Mouse (Mus musculus) erythroid progenitor cell, adult 5-6 weeks (primary cell): ENCODE measurements around the gene Zfp423. TPM values are rescaled to one million over a fixed set of nuclear protein-coding genes. Genes with fewer than 3 reads are reported as not detected.

Experiments used
- ATAC-seq: replicated peaks from 2 replicates; pipeline ENCODE4 v1.8.0; 2016; ENCODE audit warnings: moderate number of reproducible peaks, mild to moderate bottlenecking, moderate TSS enrichment, inconsistent platforms; ENCODE audit not compliant: poor library complexity, low FRiP score, severe bottlenecking
- total RNA-seq, 2 experiments: library from RNA; stranded (forward) in 1 of 2; stranded (reverse) in 1 of 2; fragments of 150-400 nt in 1 of 2; fragments of 186-747, 209-891 nt in 1 of 2; gene quantifications; 2 replicates each; pipeline versions ENCODE4 v1.2.3 to v1.2.4; 2015 to 2017; ENCODE audit warnings: low replicate concordance in 2 of 2

The Zfp423 gene
- total RNA-seq, 2 experiments from 2014 or later: 0.42 TPM; not detected in 1

DNA sequence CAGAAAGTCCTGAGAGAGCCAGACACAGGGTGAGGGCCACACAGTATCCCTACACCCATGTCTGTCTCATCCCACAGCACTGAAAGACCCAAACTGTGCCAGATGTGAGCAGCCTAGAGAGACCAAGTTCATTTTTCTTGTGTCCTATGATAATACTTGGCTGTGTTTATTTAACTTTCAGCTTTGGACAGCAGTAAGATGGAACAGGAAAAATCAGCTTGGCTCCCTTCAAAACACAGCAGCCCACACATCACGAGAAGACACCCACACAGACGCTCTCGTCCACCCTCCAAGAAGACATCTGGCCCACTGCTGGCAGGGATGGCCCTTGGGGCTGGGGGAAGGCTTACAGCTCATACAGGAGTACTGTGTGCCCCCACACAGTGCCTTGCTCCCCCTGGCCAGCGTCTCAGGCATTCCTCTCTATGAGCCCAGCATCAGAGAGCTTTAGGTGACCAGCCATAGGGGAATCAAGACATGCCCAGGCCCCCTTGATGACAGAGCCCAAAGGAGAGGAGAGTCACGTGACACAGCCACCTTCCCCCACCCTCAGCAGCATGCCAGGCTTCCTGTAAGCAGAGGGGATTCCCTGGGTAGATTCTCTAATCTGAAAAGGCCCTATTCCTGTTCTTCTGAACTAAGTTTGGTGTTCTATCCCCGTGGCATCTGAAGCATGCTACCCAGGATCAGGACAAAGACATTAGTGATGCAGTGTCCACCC is 45.0 kb downstream of the Zfp423 start:
- no peak for ATAC-seq

- no peak for ATAC-seq
Observed at GRCm38 (mm10) chr8:87908940-87909339, 50.5 kb downstream of the Zfp423 start.

GRCm38 (mm10) chr8:87905404-87905803 is 54.0 kb downstream of the Zfp423 start:
- ATAC-seq: no peak

DNA sequence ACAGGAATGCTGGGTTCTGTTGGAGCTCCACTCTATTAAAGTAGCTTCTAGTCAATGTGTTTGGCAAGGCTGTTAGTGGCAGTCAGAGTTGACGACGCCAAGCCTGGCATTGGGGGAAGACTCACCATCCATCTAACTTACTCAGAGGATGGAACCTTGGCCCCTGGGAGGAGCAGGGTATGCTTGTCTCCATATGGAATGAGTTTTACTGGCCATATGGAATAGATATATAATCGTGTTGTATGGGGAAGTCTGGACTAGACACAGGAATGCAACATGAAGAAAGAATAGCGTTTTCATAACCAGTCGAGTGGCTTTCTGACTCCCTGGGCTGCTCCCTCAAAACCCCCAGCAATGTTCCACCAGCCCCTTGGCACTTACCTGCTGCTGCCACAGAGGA is 55.3 kb downstream of the Zfp423 start:
- ATAC-seq: no peak

DNA sequence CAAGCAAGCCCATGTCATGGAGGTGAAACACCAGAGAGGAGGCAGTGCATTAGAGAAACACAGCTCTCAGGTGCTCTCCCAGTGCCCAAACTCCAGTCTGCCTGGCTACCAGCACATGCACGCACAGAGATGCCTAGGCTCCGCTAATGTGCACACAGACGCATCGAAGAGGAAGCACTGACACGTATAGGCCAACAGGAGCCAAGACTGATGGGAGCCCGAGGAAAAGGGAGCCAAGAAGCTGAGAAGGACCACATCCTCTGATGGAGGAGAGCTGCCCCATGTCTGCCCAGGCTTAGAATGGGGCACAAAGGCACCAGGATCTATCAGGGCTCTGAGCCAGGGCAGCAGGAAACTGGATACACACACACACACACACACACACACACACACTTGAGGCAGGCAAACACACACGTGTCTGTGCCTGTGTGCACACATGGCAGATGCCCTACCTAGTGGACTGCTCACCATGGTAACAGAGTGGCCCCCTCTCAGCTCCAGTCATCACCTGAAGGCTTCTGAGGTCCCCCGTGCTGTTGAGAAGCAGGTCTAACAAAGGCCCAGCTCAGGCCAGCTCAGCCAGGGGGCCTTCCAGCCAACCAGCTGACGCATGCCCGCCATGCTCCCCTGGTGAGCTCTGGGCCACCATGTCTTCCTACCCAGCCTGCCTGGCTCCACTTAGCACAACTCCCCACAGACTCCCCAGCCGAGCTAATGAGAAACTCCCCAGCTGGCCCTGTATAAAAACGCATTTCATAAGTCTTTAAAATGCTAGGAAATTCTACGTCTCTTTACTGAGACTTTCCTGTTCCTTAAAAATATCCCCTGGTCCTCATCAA is 64.0 kb downstream of the Zfp423 start:
- no peak for ATAC-seq

- no peak for ATAC-seq
Observed at GRCm38 (mm10) chr8:87894287-87894686, 65.1 kb downstream of the Zfp423 start.

DNA sequence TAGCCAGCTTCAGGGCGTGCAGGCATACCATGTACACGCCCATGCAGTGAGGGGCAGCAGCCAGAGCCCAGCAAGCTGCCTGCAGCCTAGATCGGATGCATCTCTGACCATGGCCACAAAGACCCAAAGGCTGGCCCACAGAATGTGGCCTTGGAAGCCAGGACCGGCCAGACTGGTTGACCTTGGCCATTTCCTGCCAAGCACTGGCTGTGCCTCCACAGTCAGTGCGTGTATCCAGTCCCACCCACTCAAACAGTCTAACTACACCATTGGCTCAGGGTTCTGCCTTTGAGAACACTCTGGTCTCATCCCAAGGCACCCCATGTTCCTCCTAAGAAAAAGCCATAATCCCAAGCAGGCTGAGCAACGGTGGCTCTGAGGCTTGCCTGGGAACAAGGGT is 65.8 kb downstream of the Zfp423 start:
- no peak for ATAC-seq

DNA sequence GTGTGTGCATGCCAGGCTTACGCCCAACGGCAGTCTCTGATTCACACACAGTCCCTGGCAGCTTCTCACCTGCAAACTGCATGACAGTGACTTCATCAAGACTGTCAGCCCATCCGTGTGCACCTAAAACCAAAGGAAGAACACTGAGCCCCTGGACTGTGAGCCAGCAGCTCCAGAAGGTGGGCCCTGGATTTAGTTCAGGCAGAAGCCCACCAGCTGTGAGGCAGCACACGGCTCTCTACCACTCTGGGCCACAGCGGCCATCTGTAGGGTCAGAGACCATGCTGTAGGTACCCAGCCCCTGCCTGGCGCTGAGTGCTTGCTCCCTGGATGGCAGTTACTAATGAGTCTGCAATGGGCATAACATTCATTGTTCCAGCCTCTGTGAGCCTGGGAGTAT is 66.5 kb downstream of the Zfp423 start:
- no peak for ATAC-seq

- no peak for ATAC-seq
Observed at GRCm38 (mm10) chr8:87891884-87892283, 67.5 kb downstream of the Zfp423 start.

DNA sequence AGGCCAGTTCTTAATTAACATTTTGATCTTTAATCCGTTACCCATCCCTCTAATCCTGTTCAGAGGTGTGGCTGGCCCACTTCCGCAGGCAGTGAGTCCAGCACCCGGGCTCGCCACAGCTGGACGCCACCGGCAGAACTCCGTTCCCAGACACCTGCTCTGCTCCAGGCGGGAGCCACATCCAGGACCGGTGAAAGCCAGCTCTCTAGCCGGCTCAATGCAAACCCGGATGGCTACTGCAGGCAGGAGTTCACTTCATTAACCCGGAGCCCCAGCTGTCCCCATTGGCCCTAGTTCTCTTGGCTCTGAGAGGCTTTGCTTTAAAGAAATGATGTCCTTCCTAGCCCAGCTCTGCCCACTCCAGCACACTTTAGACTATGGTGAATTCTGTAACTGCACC is 71.4 kb downstream of the Zfp423 start:
- no peak for ATAC-seq

DNA sequence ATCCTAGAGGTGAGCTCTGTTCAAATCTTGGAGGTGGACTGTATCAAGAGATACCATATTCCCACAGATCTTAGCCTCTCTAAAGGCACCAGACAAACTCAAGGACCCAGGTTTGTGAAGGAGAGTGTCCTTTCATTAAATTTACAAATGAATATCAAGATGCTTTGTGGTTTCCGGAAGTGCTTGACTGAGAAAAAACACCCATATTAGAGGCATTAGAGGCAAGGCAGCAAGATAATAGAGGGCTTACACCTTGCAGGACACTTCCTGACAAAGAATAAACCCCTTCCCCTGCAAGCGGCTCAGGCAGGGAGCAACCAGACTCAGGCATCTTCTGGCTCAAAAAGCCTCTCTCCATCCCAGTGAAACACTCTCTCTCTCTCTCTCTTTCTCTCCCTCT is 78.3 kb downstream of the Zfp423 start:
- ATAC-seq: no peak

GRCm38 (mm10) chr8:87875852-87876251 is 83.5 kb downstream of the Zfp423 start:
- ATAC-seq: no peak

GRCm38 (mm10) chr8:87875452-87875851 is 83.9 kb downstream of the Zfp423 start:
- ATAC-seq: no peak

- ATAC-seq: no peak
Observed at GRCm38 (mm10) chr8:87872987-87873550, 86.3 kb downstream of the Zfp423 start.

DNA sequence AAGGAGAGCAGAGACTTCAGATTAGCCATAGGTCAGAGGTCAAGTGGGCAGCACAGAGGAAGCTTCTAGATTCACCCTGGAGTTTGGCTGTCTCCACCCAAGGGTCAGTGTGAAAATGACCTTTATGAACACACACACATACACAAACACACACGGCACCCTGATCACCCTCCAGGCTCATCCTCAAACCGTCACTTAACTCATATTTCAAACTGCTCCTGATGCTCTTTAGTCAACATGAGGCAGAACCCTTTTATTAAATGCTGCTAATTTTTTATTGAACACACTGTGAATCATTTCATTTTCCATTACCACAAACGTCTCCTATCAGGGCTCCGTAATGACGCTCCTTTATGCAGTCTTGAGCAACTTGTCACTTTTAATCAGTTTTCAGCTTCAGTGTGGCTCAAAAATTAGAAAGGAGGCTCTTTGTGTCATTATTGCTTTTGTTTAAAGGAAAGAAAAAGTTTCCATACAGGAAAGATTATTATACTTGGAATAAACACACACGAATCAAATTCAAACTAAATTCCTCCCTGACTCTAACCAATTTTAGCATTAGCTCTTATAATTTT is 87.0 kb downstream of the Zfp423 start:
- no peak for ATAC-seq

- no peak for ATAC-seq
Observed at GRCm38 (mm10) chr8:87866586-87866985, 92.8 kb downstream of the Zfp423 start.

GRCm38 (mm10) chr8:87864236-87864635 is 95.2 kb downstream of the Zfp423 start:
- no peak for ATAC-seq

DNA sequence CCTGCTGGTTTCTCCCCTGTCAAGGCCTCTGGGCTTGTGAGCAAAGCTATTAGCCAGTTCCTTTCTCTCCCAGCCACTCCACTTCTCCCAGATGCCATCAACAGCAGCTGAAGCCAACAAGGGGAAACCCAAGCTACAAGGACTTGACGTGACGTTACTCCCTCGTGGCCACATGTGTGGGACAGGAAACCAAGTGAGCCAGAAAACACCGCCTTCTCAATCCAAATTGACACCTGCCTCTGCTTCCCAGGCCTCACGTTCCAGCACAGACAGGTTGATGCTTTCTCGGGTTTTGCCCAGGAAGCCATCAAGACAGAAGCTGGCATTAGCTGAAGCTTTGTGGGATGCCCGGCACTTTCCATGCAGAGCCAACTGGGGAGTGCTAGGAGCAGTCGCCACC is 96.3 kb downstream of the Zfp423 start:
- ATAC-seq: no peak

DNA sequence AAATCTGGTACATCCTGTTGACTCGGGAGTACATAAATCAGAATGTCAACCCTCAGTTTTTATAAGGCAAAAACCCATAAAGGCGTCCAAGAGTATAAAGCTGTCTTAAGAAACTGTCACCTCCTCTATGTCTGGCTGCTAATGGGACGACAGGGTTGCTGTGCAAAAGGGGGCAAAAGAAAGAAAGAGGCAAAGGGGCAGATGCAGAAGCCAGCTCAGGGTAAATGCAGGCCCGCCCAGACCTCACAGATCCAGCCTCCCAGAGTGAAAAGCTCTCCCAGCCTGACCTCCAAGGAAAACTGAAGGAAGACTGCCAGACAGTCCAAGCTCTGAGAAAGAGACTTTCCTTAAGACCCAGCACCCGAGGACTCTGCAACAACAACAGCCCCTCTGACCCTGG is 97.7 kb downstream of the Zfp423 start:
- ATAC-seq: no peak

- no peak for ATAC-seq
Observed at GRCm38 (mm10) chr8:87860905-87861304, 98.5 kb downstream of the Zfp423 start.

DNA sequence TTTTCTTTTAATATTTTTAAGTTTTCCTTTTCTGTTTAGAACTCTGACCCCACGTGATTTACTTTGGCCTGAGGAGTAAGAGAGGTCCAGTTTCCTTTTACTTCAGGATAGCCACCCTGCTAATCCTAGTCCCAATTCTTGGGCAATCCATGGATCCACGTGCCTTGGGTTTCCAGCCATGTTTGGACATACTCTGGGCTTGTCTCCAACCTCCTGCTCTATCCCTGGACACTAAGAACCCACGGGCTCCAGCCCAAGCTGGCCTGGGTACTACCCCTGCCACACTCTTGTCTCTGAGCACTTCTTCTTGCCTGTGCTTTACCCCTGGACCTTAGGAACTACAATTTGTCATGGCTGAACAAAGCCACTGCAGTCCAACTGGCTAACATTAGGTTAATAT is 107.5 kb downstream of the Zfp423 start:
- ATAC-seq: no peak
